Mouse (Mus musculus) retina, postnatal 1 day (tissue): ENCODE measurements at regions not wholly inside any gene's neighbourhood (a gene's known extent, or its start where the extent isn't known, plus 50 kb on each side); places are given as distances from the start of the nearest gene placed in this dataset.

Source experiments
- DNase-seq: peaks from one replicate; pipeline ENCODE4 v3.0.0-alpha.2; 2012

DNA sequence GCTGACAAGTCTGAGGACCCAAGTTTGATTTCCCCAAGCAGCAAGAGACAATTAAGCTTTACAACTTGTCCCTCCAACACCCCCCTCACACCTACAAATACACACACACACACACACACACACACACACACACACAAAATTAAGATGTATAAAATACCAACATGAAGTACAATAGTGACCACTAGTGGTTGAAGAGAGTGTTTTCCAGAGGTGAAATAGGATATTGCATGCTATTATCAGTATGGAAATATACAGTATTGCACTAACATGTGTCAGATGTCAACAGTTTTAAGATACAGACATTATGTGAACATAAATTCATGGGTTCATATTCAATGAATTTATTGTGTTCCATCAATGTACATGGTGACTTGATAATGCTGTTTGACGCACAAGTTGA is 685.7 kb upstream of the Cdh6 start:
- DNase-seq = peak; percentile 25

GRCm38 (mm10) chr15:13854095-13854836 is 680.8 kb upstream of the Cdh6 start:
- no peak for DNase-seq
